Mouse (Mus musculus): ENCODE data around the gene Ccdc92b. TPM values are rescaled to one million over a fixed set of nuclear protein-coding genes. Genes with fewer than 3 reads are reported as not detected.

Gene Ccdc92b
- 0.93 TPM for polyA plus RNA-seq (2014; fragmentation: Illumina TruSeq; extraction: RNeasy Lipid Tissue Mini Kit (QIAGEN cat#74804); ENCODE audit: low read depth, low replicate concordance)

GRCm38 (mm10) chr11:74619201-74619955, at the start of gene Ccdc92b:
TSS of gene Ccdc92b (plus strand) at chr11:74619605.

DNA sequence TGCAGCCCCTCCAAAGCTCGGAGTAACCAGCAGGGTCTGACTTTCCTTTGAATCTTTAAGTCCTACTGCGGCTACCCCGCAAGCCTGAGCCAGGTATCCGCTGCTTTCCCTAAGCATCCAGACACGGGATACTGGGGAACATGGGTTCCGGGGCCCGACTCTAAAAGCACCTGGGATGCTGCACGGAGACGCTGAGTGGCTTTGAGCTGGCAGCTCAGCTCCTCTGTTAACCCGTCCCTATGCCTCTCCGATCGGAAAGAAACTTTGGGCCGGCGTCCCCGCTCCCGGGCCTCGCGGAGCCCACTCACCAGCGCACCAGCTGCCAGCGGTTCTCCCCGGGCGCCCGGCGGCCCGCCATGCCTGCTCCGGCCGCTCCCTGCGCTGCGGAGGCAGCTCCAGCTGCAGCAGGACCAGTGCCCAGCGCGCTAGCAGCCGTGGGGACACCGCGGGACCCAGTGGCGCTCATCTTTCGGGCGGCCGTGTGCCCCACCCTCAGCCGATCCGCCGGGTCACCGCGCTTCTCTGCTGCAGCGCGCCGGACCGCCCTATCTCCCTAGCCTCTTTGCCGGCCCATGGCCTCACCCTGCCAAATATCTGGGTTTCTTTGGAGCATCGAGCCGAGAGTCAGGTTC, 8.7 kb upstream of the Ccdc92b start, which contains the start of gene Rap1gap2:
Gene Rap1gap2, minus strand, starts transcription at position 371 of the 632 bp plus-strand sequence.

GRCm38 (mm10) chr11:74649095-74649646, 29.8 kb downstream of the Ccdc92b start, which contains the start of gene Cluh:
TSS of gene Cluh (plus strand) at chr11:74649495.

Other genes starting within 250 kb of the Ccdc92b start
- gene Rap1gap2, start 8.7 kb upstream of the Ccdc92b start, polyA plus RNA-seq (2014; fragmentation: Illumina TruSeq; extraction: RNeasy Lipid Tissue Mini Kit (QIAGEN cat#74804); ENCODE audit: low read depth, low replicate concordance) = 12.1 TPM
- 66.1 TPM for gene Cluh, start 29.9 kb downstream of the Ccdc92b start, polyA plus RNA-seq (2014; fragmentation: Illumina TruSeq; extraction: RNeasy Lipid Tissue Mini Kit (QIAGEN cat#74804); ENCODE audit: low read depth, low replicate concordance)
- 63.9 TPM for gene Pafah1b1, start 105.1 kb downstream of the Ccdc92b start, polyA plus RNA-seq (2014; fragmentation: Illumina TruSeq; extraction: RNeasy Lipid Tissue Mini Kit (QIAGEN cat#74804); ENCODE audit: low read depth, low replicate concordance)
- 15.0 TPM for gene Mettl16, start 151.2 kb downstream of the Ccdc92b start, polyA plus RNA-seq (2014; fragmentation: Illumina TruSeq; extraction: RNeasy Lipid Tissue Mini Kit (QIAGEN cat#74804); ENCODE audit: low read depth, low replicate concordance)
- 19.1 TPM for gene Mnt, start 211.3 kb downstream of the Ccdc92b start, polyA plus RNA-seq (2014; fragmentation: Illumina TruSeq; extraction: RNeasy Lipid Tissue Mini Kit (QIAGEN cat#74804); ENCODE audit: low read depth, low replicate concordance)

Measured in adipose tissue, adult 10 weeks (tissue).